Mouse (Mus musculus) layer of hippocampus, postnatal 36 days (tissue): Measurements from ENCODE around the gene Ppp1r18. TPM values are rescaled to one million over a fixed set of nuclear protein-coding genes. Genes with fewer than 3 reads are reported as not detected.
A peak's percentile ranks its signal among the peaks of the same experiment; 100 is the strongest.

Source experiments
- DNase-seq, 2 experiments: peaks; one replicate each; pipeline ENCODE4 v3.0.0; 2022
- total RNA-seq, 2 experiments: library from RNA; stranded (reverse); gene quantifications; 2 replicates each; pipeline ENCODE4 v1.2.3; 2021

Ppp1r18 gene
- total RNA-seq, 2 experiments from 2014 or later = 7.4 to 9.5 TPM

DNA sequence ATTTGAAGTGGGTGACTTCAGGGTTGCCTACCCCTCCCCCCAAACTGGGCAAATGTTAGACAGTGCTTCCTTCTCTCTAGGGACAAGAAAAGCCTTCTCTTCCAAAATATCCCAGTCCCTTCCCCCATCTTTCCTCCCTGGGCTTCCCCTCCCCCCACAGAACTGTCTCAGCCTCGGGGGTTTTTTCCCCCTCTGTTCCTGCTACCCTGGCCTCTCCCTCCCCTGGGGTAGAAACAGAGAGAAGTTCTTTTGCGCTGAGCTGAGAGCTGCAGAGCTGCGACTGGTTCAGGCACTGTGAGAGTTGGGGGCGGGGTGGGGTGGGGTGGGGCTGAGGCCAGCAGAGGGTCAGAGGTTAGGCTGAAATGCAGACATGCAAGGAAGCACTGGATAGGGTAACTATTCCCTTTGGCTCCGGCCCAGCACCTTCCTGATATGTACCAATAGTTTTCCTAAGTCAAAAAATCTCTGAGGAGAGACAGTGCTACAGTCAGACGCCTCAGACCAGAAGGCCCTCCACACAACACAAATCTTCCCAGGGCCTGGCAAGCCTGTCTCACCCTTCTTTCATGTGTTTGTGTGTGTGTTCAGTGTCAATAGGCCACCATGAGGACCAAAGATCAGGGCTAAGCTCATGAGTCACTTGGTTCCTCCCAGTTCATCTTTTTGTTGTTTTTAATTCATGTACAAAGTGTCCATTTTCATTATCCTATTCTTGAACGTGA is 4.1 kb downstream of the Ppp1r18 start:
- no peak for DNase-seq

DNA sequence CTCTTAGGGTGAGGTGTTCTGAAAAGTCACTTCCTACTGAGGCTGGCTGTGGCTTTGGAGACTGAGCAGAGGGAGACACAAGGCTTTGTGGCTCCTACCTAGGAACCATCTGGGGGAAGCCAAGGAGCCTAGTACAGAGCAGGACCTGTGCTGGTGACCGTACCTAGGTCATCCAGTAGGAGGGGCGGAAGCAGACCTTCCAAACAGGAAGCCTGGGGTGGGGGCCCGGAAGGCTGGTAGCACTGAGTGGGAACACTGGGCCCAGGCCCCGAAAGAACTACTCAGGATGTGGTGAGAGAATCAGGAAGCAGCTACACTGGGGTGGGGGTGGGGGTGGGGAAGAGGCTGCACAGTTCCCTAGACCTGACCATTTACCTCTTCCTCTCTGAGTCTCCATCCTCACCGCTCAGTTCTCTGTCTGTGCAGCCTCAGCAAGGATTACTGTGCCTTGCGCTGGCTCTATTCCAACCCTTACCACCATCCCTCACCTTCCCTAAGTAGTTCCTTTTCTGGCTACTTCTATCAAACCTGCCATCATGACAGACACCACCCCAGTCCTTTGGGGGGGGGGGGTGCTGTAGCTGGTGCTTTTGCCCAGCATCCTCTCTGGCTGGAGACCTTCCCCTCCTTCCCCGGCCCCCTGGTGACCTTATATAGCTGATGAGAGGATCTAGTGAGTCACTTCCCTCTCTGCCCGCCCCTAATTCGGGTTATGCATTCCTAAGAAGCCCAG is 4.9 kb downstream of the Ppp1r18 start:
- no peak for DNase-seq

- DNase-seq = no peak
Measured at GRCm38 (mm10) chr17:35870884-35871696, 5.7 kb downstream of the Ppp1r18 start.

DNA sequence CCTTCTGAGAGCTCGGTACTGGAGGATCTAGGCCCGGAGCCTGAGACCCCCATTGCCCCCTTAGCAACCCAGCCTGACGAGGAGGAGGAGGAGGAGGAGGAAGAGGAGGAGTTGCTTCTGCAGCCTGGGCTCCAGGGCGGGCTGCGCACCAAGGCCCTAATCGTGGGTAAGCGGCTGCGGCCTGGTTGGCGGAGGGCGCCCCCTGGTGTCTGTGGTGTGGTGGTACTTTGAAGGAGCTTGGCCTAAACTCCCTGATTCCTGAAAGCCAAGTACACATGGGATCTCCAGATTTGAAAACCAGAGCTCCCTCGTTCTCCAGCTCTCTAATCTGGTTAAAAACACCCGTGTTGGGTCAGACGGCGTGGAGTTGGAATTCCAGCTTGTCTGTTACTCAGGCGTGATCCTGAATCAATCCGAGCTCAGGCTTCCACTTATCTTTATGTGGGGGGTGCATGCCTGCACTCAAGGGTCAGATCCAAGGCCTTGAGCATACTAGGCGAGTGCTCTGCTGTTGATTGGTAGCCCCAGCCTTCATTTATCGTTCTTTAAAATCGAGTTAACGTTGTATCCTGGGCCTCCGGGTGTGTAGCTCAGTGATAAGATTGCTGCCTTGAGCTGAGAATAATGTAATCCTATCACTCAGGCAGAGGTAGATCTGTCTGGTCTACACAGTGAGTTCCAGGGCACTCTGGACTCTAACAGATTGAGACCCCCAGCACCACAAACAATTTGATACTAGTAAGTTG is 8.6 kb downstream of the Ppp1r18 start:
- peak; percentile 84 to 85 for DNase-seq

- no peak for DNase-seq
Measured at GRCm38 (mm10) chr17:35874721-35875120, 9.3 kb downstream of the Ppp1r18 start.

DNA sequence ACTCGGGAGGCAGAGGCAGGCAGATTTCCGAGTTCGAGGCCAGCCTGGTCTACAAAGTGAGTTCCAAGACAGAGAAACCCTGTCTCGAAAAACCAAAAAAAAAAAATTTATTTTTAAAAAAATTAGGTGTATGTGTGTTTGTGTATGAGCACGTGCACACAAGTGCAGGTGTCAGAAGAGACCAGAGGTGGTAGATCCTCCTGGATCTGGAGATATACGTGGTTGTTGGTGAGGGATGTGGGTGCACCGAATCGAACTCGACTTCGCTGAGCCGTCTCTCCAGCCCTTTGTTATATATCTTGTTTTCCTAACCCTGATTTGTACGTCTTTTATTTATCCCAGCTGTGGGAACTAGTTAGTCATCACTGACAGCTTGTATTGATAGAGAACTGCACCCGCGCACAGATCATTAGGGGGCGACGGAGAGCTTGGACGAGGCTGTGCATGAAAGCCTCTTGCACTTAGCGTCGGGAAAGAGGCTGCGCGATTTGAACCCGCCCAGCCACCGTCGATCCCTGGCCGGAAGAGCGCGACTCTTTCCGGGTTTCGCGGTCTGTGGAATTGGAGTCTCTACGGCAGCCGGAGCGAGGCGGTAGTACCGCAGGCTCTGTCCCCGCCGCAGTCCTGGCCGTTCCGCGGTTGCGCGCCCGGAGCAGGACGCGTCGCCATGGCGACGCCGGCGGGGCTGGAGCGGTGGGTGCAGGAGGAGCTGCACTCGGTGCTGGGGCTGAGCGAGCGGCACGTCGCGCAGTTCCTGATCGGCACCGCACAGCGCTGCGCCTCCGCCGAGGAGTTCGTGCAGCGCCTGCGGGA is 14.1 kb downstream of the Ppp1r18 start, which contains the start of gene Dhx16:
Gene Dhx16, plus strand, starts transcription at position 575 of the 813 bp plus-strand sequence.
- DNase-seq = peak; percentile 94

GRCm38 (mm10) chr17:35882924-35883323 is 17.5 kb downstream of the Ppp1r18 start:
- DNase-seq = no peak

- no peak for DNase-seq
Measured at GRCm38 (mm10) chr17:35883777-35884176, 18.4 kb downstream of the Ppp1r18 start.

GRCm38 (mm10) chr17:35887725-35888124 is 22.3 kb downstream of the Ppp1r18 start:
- DNase-seq = no peak

DNA sequence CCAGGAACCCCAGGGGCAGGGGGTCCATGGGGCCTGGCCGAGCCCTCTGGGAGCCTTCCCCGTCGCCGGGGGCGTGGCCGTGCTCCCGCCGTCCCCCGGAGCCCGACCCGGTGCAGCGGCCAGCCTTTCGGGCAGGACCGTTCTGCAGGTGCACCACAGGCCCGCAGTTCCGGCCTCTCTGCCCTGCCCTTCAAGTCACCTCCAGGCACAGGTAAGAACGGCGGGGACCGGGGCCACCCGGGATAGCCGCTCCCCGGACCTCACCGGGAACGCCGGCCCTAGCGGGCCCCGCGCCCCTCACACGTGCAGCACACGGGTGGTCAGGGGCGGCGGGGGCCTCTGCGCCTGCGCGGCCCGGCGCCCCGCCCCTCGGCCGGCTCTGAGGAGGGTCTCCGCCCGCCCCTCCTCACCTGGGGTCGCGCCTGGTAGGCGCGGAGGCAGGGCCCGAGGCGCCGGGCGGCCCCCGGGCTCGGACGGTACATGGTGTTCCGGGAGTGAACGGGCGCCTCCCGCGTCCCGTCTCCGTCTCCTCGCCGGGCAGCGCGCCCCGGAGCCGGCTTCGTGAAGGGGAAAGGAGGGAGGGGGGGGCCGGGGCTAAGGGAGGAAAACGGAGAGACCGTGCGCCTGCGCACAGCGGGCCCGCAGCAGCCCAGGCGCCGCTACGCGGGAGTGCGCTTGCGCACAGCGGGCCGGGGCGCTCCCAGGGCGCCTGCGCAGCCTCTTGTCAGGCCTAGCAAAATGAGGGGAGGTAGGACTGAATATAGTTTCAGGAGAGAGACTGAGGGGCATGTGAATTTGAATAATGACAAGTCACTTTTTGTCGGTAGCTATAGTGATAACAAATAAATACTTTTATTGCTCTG is 31.6 kb downstream of the Ppp1r18 start, which contains the start of gene 2310061I04Rik:
Gene 2310061I04Rik, minus strand, starts transcription at position 651 of the 863 bp plus-strand sequence.
- peak; percentile 92 to 93 for DNase-seq

DNA sequence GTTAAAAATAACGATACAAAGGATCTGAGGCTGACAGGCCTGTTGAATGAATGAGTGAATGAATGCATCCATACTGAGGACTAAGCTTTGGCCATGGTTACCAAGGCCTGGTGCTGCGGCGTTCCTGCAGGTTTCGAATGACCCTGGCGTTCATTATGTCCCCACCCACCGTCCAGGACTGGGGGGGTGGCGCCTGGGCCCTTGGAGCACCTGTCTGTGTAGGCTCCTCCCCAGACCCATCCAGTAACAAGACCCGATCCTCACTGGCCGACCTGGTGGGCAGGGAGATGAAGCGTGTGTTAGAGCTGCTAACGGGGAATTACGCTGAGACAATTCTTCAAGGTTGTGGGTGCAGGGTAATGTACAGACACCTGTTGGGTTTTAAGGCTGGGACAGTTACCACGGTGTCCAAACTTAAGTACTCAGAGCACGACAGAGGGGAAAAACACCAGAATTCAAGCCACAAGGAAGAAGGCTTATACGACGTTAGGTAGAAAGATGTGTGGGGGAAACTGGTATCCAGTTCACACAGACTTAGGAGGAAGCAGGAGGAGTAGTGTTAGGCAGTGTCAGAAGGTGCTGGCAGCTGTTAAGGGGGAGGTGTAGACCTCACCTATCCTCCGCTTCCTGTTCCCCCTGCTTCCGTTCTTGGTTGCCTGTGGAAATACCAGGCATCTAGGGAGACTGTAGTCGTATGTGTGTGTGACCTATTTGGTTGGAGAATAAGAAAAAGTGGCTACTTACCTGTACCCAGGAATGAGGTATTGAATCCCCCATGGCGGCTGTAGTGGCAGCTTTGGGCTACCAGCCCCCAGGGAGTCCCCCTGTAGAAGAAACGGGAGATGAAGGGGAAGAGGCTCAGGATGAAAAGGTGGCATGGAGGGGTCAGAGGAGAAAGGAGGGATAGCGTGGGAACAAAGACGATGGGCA is 32.5 kb downstream of the Ppp1r18 start:
- no peak for DNase-seq

DNA sequence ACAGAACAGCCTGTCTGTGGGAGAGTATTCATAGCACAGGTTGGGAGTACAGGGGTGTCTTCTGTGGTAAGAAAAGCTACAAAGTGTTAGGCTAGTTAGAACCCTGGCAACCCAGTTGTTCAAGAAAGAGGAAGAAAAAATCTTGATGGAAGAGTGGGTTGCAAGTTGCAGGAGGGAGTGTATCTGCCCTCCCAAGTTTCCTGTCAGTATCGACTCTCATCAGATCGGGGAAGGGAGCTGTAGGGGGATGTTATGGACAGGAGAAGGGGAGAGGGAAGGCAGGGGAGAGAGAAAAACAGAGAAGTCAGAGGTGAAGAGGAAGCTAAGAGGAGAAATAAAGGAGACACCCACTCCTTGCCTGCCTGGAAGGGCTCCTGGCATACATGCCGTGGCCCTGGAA is 35.2 kb downstream of the Ppp1r18 start:
- DNase-seq = no peak

- no peak for DNase-seq
Measured at GRCm38 (mm10) chr17:35903343-35903991, 38.1 kb downstream of the Ppp1r18 start.

DNA sequence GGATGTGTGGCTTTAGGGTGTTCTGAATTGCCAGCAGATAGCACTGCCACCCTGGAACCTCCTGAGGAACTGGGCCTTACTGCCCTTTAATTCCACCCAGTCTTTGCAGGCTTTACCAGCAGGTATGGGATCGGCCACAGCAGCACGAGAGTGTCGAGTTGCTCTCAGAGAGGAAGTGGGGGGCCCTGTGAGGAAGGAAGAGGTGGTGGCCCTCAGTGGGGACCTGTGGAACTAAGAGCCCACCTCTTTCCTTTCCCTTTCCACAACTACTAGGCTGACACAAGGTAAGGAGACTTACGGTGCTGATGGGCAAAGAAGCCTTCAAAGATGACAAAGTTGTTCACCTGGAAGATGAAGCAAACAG is 38.6 kb downstream of the Ppp1r18 start:
- DNase-seq = no peak

DNA sequence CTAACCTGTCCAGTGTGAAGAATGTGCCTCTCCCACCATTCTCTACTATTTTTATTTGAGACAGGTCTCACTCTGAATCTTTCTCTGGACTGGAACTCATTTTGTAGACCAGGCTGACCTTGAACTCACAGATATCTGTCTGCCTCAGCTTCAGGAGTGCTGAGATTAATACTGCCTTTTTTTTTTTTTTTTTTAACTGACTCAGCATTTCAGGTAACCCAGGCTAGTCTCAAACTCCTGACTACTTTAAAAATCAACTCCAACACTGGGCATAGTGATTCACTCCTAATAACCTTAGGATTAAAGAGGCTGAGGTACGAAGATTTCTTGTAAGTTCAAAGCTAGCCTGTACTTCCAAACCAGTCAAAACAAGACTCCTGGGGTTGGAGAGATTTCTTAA is 40.2 kb downstream of the Ppp1r18 start:
- DNase-seq = no peak

DNA sequence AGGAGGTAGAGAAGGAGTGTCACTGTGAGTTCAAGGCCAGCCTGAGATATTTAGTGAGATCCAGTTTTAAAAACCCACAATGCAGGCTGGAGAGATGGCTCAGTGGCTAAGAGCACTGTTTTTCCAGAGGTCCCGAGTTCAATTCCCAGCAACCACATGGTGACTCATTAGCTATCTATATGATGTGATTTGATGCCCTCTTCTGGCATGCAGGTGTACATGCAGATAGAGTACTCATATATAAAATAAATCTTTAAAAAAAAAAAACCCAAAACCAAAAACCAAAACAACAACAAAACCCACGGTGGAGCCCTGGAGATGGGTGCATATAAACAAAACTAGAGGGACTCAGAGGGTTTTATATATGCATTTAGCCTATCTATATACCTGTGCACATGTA is 42.2 kb downstream of the Ppp1r18 start:
- no peak for DNase-seq

- DNase-seq = no peak
Measured at GRCm38 (mm10) chr17:35909186-35909918, 44.0 kb downstream of the Ppp1r18 start.

DNA sequence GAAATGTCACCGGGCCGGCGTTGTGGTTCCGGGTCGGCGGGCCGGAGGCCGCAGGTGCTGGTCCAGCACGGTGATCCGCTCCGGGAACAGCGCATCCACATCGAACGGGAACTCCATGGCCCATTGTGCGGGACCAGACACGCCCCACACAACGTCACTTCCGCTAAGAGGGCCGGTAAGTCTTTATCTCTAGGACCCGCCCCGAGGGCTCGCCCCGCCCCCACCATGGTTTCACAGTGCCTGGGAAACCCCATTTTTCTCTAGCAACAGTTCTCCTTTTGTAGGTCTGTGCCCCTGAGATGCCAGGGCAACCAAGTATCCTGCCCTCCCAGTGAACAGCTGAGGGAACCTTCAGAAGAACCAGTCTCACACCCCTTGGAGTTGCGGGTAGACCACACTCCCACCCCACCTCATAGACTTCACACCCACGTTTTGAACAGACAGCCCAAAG is 44.6 kb downstream of the Ppp1r18 start, which contains the start of gene Atat1:
Gene Atat1, minus strand, starts transcription at position 157 of the 451 bp plus-strand sequence.
- DNase-seq = peak; percentile 88 to 90
